Mouse (Mus musculus) A20 (cell line): ENCODE results near the gene Mbl1.
A peak's percentile ranks its signal among the peaks of the same experiment; 100 is the strongest.

Source experiments
- DNase-seq: peaks from one replicate; pipeline ENCODE4 v3.0.0-alpha.2; 2011; ENCODE audit warnings: low read depth, low spot score

Gene Mbl1

DNA sequence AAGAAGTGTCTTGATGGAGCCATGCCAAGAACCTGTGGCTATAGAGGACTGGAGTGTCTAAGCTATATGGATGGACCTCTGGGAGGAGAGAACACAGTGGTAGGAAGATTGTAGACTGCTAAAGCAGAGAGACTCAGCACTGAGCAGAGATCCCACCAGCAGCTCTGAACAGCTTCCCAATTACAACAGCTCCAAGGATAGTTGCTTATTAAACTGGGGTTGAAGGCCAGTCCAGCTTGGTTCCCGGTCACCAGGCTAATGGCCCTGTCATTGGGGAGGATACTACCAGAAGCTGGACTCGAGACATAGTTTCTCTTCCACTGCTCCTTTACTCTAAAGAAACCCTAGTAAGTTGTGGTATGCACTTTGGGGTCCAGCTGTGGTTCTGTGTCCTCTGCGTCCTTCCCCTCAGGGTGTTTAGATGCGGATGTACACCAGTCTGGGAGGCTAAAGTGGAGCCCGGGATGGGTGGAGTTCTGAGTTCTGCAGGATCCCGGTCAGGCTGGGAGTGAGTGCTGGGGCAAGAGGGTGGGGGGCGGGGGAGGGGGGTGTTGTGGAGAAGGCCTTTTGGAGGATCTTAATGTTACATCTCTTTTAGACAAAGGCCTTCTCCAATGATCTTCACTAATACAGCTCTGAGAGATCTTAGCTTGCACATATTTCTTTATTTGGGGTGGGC lies at the start of gene Mbl1:
Mbl1 (plus strand) TSS at position 239 of the 679 bp plus-strand sequence.
- DNase-seq: no peak

DNA sequence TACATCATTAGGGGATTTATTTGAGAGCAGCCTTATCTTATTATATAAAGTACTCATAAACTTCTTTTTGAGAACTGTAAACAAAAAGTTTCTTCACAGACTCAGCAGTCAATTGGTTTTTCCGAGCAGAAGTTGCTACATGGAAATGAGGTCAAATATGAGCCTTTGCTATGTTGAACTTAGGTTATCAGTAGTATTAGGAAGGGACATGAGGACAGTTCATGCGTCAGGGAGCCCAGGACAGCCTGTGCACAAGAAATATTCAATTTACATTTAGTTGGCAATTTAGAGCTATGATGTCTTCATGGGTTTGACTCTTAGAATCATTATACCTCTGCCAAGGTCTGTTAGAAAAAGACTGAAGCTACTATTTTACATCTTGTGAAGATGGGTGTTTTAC lies 49.0 kb upstream of the Mbl1 start:
- DNase-seq: no peak

DNA sequence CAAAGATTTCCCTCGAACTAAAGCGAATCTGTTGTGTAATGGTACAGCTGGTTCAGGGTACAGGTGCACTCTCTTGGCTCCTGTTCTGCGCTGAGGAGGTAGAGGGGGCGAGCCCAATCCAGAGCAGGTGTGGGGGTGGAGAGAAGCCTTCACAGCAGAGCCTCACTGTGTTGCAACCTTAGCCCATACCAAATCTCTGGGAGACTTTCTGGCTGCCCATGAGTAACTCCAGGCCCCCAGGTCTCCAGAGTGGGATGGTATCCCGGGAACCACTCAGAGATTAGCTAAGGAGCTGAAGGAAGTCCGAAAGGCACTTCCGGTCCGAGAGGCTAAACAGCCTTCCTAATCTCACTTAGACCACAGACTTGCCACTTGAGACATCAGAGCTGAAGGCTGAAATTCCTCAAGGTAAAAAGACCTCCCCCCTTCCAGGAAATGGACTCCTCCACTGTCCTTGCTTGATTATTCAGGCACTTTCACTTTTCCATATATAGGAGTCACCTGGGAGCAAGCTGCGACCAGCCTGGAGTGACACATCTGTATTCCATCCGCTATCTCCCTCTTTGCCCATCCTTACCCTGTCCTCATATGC lies 46.3 kb upstream of the Mbl1 start, which contains the start of gene Mat1a:
Mat1a (plus strand) TSS at position 183 of the 592 bp plus-strand sequence.
- DNase-seq: no peak

DNA sequence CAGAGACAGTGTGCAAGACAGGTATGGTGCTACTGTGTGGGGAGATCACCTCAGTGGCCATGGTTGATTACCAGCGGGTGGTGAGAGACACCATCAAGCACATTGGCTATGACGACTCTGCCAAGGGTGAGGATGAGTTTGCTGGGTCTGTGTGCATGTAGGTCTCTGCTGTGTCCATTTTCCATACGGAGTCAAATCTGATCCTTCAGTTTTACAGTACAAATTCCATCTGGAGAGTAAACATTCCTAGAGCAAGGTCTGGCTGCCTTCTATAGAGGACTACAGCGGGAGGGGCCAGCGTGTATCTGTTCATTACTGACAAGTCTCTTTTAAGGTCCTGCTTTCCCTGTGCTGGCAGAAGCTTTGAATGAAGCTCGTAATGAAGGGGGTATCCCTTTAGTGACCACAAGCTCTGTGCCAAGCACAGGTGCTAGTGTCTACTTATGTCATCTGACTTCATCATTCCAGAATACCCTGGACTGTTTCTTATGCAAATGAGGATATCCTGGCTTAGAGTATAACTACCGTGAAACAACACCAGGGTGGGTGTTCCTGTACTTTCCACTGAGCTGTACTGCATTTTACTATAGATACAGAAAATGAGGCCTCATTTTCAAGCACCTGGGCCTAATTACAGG lies 40.1 kb upstream of the Mbl1 start:
- DNase-seq: no peak

DNA sequence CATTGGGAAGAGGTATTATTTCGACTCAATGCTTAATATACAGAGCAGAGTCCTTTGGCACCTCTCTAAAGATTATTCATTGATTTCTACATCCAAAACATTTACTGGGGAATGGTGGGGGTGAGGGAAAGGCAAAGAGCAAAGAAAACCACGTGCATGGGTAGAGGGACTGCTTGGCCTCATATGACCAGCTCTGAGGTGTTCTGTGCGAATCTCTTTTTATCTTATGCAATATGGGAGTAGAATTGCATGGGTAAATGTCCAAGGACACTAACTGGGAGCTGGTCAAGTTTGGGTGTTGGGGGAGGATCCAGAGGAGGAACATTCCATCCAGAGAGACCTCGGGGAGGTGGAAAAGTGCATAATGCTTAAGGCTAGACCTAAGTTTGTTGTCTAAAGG lies 38.3 kb upstream of the Mbl1 start:
- DNase-seq: no peak

DNA sequence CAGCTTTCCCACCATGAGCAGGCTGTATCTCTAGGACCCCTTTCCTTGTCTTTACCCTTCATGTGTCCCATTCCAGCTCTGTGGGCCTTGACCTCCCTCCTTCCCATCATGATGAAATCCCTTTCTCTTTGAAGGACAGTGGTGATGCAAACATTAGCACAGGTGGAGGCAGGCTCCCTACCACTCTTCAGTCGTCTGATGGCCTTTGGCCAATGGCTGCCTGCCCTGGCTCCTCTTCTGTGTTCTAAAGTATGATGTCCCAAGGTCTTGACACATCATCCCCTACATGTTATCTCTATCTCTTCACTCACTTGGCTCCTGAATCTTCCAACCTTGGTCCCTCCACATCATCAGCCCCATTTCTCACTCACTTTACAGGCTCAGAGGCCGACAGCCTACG lies 35.0 kb upstream of the Mbl1 start:
- DNase-seq: no peak

DNA sequence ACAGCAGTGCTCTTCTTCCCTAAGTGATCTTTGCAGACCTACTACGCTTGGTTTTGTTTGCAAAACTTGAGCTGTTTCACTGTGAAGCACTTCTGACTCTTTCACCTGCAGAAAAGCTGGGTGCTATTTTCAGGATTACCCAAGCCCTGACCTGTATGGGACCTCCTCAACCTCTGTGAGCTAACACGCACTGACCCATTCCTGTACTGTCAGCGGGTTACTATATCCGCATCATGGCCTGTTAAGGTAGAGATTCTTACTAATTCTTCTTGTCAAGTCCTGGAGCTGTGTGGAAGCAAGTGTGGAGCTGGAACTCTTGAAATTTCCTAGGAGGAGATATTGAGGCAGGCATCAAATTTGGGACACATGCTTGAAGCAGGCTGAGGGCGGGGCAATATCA lies 26.6 kb upstream of the Mbl1 start:
- DNase-seq: no peak

DNA sequence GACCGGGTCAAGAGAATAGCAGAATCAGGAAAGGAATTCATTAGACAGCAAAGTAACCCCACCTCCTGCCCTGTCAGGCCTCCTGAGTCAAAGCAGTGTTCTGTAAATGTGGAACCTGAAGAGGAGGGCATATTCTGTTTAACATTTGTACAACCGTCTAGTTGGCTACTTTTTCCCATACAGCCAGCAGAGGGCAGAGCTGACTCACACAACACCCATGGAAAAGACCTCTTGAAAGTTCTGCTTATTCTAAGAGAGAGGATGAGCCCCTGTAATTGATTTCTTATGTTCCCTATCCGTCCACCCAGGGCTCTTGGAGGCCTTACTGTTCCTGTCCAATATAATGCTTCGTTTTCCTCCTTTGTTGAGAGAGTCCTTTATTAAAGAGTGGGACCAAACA lies 23.3 kb upstream of the Mbl1 start:
- DNase-seq: peak; percentile 26

DNA sequence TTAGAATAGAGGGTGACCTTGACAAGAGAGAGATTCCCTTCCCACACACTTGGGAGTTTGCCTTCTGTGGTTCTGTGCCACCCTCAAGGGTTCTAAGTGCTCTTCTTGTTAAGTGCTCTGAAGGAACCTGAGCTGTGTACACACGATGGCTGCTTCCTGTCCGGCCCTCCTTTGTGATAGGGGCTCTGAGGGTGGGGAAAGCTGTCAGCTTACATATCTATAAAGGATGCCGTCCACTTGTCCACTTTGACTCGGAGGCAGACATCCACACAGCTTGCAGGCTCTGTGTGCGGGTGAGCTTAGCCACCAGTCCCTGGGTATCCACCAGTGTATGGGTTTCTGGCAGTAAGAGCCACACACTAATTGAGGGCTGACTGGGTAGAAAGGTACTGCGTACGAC lies 19.7 kb upstream of the Mbl1 start, which contains the start of gene Sftpa1:
Sftpa1 (plus strand) TSS at position 243 of the 400 bp plus-strand sequence.
- no peak for DNase-seq

DNA sequence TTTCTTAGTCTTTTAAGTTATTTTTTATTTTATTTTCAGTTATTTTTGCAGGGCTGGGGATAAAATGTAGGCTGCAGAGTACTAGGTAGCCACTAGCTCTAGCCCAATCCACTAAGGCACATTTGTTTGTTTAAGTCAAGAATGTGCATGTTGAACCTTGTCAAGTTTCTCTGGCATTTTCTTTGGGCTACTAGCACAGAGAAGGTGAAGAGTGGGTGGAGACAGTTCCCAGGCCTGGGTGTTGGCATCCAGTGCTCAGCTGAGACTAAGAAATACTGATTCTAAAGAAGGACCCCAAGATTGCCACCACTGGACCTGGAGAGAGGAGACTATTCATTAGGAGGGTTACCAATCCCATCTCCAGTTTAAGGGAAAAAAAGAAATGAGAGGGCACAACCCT lies 14.3 kb upstream of the Mbl1 start:
- DNase-seq: no peak

DNA sequence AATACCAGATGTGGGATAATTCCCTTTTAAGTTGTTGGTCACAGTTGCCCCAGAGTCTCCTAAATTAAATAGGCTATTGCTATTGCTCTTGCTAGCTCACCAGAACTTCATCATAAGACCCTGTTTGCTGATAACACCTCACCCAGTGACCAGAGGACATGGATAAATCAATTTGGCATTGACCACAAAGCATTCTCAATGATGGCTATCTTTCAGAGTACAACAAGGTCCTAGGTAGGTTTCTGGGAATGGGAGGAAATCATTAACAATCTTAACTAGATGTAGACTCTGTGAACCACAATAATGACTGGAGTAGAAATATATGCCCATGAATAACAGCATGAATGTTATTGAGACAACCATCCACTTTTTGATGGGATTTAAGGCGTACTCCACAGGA lies 10.6 kb upstream of the Mbl1 start:
- no peak for DNase-seq

DNA sequence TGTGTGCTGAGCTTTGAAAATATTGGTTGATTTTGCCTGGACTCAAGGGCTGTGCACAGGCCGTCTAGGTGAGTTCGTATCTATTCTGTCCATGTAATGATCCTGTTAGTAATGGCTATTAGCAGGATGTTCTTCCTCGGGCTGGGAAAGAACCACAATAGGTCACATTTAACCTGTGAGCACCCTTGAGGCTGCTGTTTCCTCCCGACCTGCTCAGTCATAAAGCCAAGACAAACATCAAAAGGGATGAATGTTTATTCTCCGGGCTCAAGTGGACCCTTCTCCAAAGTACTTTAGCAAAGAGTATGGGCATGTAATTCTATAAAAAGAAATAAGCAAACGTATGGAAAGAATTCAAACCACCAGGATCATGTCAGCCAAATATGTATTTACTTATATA lies 5.2 kb upstream of the Mbl1 start:
- DNase-seq: no peak

DNA sequence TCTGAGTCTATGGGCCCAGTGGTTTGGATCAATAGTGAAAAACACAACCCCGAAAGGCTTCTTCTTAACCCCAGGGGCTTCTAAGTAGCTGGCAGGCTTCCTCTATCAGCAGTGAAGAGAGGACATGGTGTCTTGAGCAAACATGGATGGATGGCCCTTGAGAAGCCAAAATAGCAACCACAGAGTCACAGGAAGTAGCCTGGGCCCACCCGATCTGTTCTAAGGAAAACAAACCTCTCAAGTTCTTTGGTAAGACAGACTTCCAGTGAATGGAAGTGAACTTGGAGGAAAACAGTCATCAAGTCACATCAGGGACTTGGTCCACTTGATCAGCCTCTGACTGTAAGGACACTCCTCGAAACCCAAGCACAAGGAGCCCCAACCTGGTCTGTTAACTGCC lies 4.3 kb upstream of the Mbl1 start:
- DNase-seq: no peak

DNA sequence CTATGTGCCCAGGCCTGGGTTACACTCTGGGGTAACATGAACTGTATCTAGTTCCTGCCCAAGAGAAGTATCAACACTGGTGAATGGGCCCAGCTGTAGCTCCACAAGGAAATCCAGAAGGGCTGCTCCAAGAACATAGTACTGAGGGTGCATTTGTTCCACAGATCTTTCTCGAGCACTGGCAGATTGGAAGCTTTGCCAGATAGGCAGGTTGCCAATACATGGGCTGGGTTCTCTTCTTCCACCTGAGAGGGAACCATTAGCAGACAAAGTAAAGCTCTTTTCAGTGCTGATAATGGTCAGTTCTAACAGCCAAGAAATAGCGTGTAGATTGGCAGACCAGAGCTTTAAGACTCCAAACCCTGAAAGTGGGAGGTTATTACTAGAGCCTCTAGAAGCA lies 3.9 kb upstream of the Mbl1 start:
- no peak for DNase-seq

DNA sequence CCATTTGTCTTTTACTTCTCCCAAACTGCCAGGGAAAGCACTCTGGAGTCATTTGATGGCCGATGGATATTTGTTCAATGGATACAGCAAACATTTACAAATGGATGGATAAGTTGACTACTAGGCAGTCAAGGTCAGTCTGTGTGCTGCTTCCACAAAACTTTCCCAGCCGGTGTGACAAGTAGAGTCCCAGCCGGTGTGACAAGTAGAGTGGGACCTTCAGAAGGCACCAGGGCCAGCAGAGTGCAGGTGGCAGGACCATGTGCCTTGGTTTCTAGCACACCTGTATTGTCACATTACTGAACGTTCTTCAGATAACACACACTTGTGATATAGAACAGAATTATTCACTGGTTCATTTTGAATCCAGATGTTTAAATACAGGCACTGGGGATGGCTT lies 8.8 kb downstream of the Mbl1 start:
- DNase-seq: no peak

DNA sequence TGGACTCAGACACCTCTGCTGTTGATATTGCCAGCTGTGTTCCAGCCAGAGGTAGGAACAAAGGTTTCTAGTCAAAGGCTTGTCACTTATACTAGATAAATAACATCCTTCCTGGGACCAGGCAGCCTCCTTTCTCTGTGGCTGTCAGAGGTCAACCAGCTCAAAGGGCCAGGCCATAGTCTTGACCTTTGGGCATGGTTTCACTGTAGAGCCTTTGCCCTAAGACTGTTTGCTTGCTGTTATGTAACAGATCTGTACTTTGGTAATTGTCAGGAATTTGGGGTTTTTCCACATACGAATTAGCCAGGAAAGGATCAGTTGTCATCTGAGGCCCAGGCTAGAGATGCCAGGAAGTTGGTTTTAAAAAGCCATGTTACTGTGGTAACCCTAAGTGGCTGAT lies 9.5 kb downstream of the Mbl1 start:
- DNase-seq: no peak

DNA sequence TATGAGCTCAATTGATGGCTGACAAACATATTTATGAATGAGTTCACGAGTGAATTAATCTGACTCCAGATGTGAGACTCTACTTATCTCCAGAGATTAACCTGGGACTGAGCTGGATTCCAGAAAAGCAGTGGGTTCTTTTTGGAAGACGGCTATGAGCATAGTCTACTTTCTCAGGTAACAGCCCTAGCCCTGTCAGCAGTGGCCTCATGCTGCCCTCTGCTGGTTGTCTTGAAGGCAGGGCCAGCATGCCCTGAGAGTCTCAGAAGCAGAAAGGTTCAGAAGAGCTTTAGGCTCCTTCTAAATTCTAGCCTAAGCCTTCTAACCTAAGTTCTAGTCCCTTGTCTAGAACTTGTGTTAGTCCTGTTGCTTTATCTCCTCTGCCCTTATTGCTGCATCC lies 11.4 kb downstream of the Mbl1 start:
- peak; percentile 12 for DNase-seq

DNA sequence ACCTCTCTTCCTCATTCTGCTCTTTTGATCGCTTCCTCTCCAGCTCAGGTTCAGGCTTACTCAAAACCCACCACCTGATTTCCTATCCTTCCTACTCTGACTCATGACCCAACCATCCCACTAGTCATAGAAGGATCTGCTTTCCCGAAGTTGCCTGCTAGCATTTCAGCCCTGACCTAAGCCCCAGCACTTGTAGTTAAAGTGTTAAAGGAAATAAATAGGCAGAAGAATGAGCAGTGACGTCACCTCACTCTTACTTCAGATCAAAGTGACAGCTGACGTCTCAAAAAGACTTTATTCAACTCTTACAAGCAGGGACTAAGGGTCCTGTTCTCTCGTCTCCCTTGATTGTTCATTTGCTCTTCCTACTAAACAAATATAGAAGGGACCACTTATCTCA lies 16.0 kb downstream of the Mbl1 start:
- DNase-seq: no peak

DNA sequence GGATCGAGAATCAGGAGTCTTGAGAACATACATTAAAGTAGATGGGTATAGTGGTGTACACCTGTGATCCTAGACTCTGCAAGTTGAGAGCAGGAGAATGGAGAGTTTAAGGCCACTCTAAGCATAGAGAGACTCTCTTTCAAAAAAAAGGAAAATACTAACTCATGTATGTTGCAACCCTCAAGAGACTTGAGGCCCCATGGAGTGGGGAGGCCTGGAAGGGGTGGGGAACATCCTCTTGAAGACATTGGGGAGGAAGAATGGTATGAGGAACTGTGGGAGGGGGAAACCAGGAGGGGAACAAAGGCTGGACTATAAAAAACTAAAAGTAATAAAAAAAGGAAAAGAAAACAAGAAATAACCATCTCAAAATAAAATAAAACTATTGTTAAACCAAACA lies 17.3 kb downstream of the Mbl1 start:
- no peak for DNase-seq

DNA sequence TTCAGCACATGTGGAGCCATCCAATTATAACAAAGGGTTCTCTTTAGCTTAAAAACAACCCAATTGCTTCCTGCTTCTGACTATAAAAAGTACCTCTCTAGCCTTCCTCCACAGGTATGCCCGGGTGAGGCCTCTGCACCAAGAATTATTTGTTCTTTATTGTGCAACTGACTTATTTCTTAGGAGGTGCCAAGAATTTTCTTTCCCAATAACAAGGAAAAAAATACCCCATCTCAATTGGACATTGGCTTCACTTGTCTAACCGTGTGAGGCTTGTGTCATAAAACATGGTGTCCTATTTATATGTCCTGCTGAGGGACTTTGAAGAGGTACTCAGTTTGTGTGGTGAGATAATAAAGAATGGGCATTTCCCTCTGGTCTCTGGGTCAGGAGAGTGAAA lies 19.3 kb downstream of the Mbl1 start:
- DNase-seq: no peak

DNA sequence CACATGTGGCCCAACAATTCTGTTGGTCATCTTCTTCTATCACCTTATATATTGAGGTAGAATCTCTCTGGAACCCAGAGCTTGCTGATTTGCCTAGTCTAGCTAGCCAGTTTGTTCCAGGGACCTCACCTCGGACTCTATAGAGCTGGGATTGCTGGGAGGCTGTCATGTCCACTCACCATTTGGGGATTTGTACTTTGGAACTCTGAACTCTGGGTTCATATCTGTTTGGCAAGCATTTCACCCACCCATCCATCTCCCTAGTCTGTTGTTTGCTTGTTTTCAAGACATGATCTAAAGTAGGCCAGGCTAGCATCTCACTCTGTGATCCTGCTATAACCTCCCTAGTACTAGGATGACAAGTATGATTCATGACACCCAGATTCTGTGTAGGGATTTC lies 23.5 kb downstream of the Mbl1 start:
- no peak for DNase-seq

DNA sequence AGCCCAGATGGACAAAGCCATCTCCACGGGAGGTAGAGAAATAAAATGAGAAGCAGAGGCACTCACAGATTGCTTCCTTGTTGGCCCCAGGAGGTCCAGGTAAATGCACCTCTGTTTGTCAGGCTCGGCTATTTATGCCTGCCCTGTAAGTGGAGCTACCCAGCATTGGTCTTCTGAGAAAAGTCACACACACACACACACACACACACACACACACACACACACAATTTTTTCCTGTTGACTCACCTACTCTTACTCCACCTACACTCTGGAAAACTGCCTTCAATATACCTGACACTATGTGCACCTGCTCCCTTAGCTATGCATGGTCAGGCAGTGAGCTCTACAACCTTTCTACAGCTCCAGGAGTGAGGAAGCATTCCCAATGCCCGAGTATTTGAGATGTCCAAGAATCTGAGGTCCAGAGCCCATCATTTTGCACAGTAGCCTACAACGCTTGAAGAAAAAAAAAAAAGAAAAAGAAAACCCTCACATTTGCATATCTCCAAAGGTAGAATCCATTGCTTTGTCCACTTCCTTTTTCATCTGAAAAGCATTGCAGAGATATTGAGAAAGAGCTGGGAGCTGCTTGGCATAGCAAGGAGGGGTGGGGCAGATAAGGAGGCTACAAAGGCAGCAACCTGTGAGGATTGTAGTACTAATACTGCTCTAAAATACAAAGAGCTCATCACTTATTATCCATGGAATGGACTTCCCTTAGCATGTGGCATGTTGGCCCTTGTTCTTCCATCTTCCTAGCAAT lies 34.0 kb downstream of the Mbl1 start, which contains the start of gene Sftpd:
Sftpd (minus strand) TSS at position 91 of the 763 bp plus-strand sequence.
- DNase-seq: no peak
